Mouse (Mus musculus) midbrain, postnatal 0 days (tissue): ENCODE measurements around the gene Zfpm1. TPM values are rescaled to one million over a fixed set of nuclear protein-coding genes. Genes with fewer than 3 reads are reported as not detected.

Experiments used
- ATAC-seq: fragments of 200-750 bp; cut with Nextera tagmentation; 2 replicates; pipeline ENCODE4 v1.8.0; 2017; ENCODE audit warnings: moderate number of reproducible peaks, mild to moderate bottlenecking, moderate TSS enrichment, moderate library complexity; ENCODE audit not compliant: low FRiP score
- DNase-seq: peaks from one replicate; pipeline ENCODE4 v3.0.0-alpha.2; 2015; ENCODE audit warnings: low spot score
- H3K27ac ChIP-seq: fragments of 300-500 bp; sonication (generic); 2 replicates; pipeline ENCODE4 v1.5.1; 2014; ENCODE audit warnings: low read depth, mild to moderate bottlenecking, low read length, mixed read lengths
- H3K27me3 ChIP-seq: fragments of 300-500 bp; sonication (generic); 2 replicates; pipeline ENCODE4 v1.6.1; 2014; ENCODE audit warnings: low read length, control low read depth, mixed read lengths; ENCODE audit not compliant: insufficient read depth
- H3K36me3 ChIP-seq: fragments of 300-500 bp; sonication (generic); 2 replicates; pipeline ENCODE4 v1.6.1; 2014; ENCODE audit warnings: low read length, control low read depth, mixed read lengths; ENCODE audit not compliant: insufficient read depth
- H3K4me1 ChIP-seq: fragments of 300-500 bp; sonication (generic); 2 replicates; pipeline ENCODE4 v1.6.1; 2014; ENCODE audit warnings: mild to moderate bottlenecking, control low read depth, antibody characterized with exemption, low read length, mixed read lengths; ENCODE audit not compliant: insufficient read depth
- H3K4me2 ChIP-seq: fragments of 300-500 bp; sonication (generic); 2 replicates; pipeline ENCODE4 v1.6.1; 2014; ENCODE audit warnings: low read depth, mild to moderate bottlenecking, low read length, mixed read lengths; ENCODE audit not compliant: poor library complexity, severe bottlenecking
- H3K4me3 ChIP-seq: fragments of 300-500 bp; sonication (generic); 2 replicates; pipeline ENCODE4 v1.5.1; 2014; ENCODE audit warnings: low read depth, mild to moderate bottlenecking, low read length, moderate library complexity
- H3K9ac ChIP-seq: fragments of 300-500 bp; sonication (generic); replicated peaks from 2 replicates; pipeline ENCODE4 v1.6.1; 2014; ENCODE audit warnings: mild to moderate bottlenecking, low read length, moderate library complexity, mixed read lengths; ENCODE audit not compliant: poor library complexity, severe bottlenecking
- H3K9me3 ChIP-seq: fragments of 300-500 bp; sonication (generic); 2 replicates; pipeline ENCODE4 v1.6.1; 2016; ENCODE audit warnings: low read length, control low read depth
- CTCF ChIP-seq: IDR thresholded peaks from 2 replicates; pipeline ENCODE4 v1.5.1; 2016; ENCODE audit warnings: antibody characterized with exemption, mild to moderate bottlenecking
- whole genome bisulfite sequencing: fragments of 180-500 bp; shearing (Covaris S2); extraction: QIAGEN DNeasy Blood & Tissue Kit; methylation state at CpG from one replicate; pipeline ENCODE4 v1.1.7; 2014; 5-methylcytosine and 5-hydroxymethylcytosine counted together
- polyA plus RNA-seq: library from polyadenylated mRNA; unstranded; fragments of >200 nt; fragmentation: Nextera tagmentation; extraction: Ambion mirVana; gene quantifications from 2 replicates; pipeline ENCODE4 v1.2.1, GENCODE M21; 2015
- total RNA-seq: library from RNA; depleted of rRNA; stranded (reverse); fragments of >200 nt; gene quantifications from 2 replicates; pipeline ENCODE4 v1.2.3, GENCODE M21; 2014

The Zfpm1 gene
- total and polyA plus RNA-seq, 2 experiments from 2014 or later, result 1.2 to 28.6 TPM

- Histone ChIP-seq H3K27me3 (peaks cover 12% of the 10 kb centered on the region; the same call in 1 of the 2 replicates), H3K27ac (no peak overlapping the region), H3K36me3 (no peaks in the 10 kb centered on the region), H3K4me3 (no peak overlapping the region), H3K4me2 (no peak overlapping the region), H3K9ac (no peak overlapping the region), H3K4me1 (peaks cover 11% of the 10 kb centered on the region; the same call in 1 of the 2 replicates), H3K9me3 (no peaks in the 10 kb centered on the region)
- DNase-seq, result no peak
- no peak for ATAC-seq
- 83% methylated on average over 8 of the region's 8 CpGs for WGBS
- no peak for TF ChIP-seq CTCF
Measured at GRCm38 (mm10) chr8:122287742-122288141, 5.8 kb downstream of the Zfpm1 start.

- Histone ChIP-seq H3K27ac (no peak overlapping the region), H3K4me1 (peaks cover 10% of the 10 kb centered on the region; the same call in 1 of the 2 replicates), H3K27me3 (peaks cover 12% of the 10 kb centered on the region; the same call in 1 of the 2 replicates), H3K9me3 (no peaks in the 10 kb centered on the region), H3K9ac (no peak overlapping the region), H3K36me3 (no peaks in the 10 kb centered on the region), H3K4me2 (no peak overlapping the region), H3K4me3 (no peak overlapping the region)
- ATAC-seq, result no peak
- 71% methylated on average over 3 of the region's 3 CpGs for WGBS
- no peak for TF ChIP-seq CTCF
- DNase-seq, result no peak
Measured at GRCm38 (mm10) chr8:122288344-122288743, 6.4 kb downstream of the Zfpm1 start.

- WGBS, result 67% methylated on average over 12 of the region's 12 CpGs
- 0 out of 2 replicates have a peak, but pooled peaks have one; percentile 34 for ATAC-seq
- Histone ChIP-seq H3K9ac (no peak overlapping the region), H3K27me3 (0 out of 2 replicates have a peak, but pooled peaks cover 2% of the 10 kb centered on the region), H3K4me1 (no peaks in the 10 kb centered on the region), H3K4me3 (no peak overlapping the region), H3K9me3 (no peaks in the 10 kb centered on the region), H3K4me2 (no peak overlapping the region), H3K27ac (no peak overlapping the region), H3K36me3 (no peaks in the 10 kb centered on the region)
- no peak for DNase-seq
- no peak for TF ChIP-seq CTCF
Measured at GRCm38 (mm10) chr8:122291075-122291474, 9.1 kb downstream of the Zfpm1 start.

GRCm38 (mm10) chr8:122291549-122291948 is 9.6 kb downstream of the Zfpm1 start:
- Histone ChIP-seq H3K36me3 (no peaks in the 10 kb centered on the region), H3K4me2 (no peak overlapping the region), H3K9ac (no peak overlapping the region), H3K27me3 (no peaks in the 10 kb centered on the region), H3K4me1 (no peaks in the 10 kb centered on the region), H3K27ac (no peak overlapping the region), H3K9me3 (no peaks in the 10 kb centered on the region), H3K4me3 (no peak overlapping the region)
- ATAC-seq (0 out of 2 replicates have a peak, but pooled peaks have one; percentile 3), DNase-seq (peak; percentile 22)
- no peak for TF ChIP-seq CTCF
- 28% methylated on average over 10 of the region's 10 CpGs for WGBS

GRCm38 (mm10) chr8:122293484-122293883 is 11.5 kb downstream of the Zfpm1 start:
- H3K9ac ChIP-seq, result no peak overlapping the region
- H3K4me2 ChIP-seq, result no peak overlapping the region
- WGBS, result 57% methylated on average over 10 of the region's 10 CpGs
- no peaks in the 10 kb centered on the region for H3K36me3 ChIP-seq
- no peak for TF ChIP-seq CTCF
- H3K4me1 ChIP-seq, result no peaks in the 10 kb centered on the region
- no peak overlapping the region for H3K27ac ChIP-seq
- no peak overlapping the region for H3K4me3 ChIP-seq
- ATAC-seq (no peak), DNase-seq (no peak)
- H3K27me3 ChIP-seq, result no peaks in the 10 kb centered on the region
- no peaks in the 10 kb centered on the region for H3K9me3 ChIP-seq

- TF ChIP-seq CTCF, result no peak
- Histone ChIP-seq H3K4me2 (0 out of 2 replicates have a peak overlapping the region, but pooled peaks have one; percentile 2), H3K4me1 (no peaks in the 10 kb centered on the region), H3K9ac (no peak overlapping the region), H3K27ac (no peak overlapping the region), H3K9me3 (no peaks in the 10 kb centered on the region), H3K36me3 (no peaks in the 10 kb centered on the region), H3K4me3 (no peak overlapping the region), H3K27me3 (no peaks in the 10 kb centered on the region)
- DNase-seq (peak; percentile 51), ATAC-seq (no peak)
- 9% methylated on average over 7 of the region's 7 CpGs for WGBS
Measured at GRCm38 (mm10) chr8:122294273-122294683, 12.3 kb downstream of the Zfpm1 start.
